Mouse (Mus musculus) intestine, postnatal 0 days (tissue): Measurements from ENCODE around the gene Lemd1. TPM values are rescaled to one million over a fixed set of nuclear protein-coding genes. Genes with fewer than 3 reads are reported as not detected.

Experiments
- ATAC-seq: fragments of 200-750 bp; cut with Nextera tagmentation; 2 replicates; pipeline ENCODE4 v1.8.0; 2017; ENCODE audit warnings: mild to moderate bottlenecking, moderate TSS enrichment, moderate library complexity
- H3K27ac ChIP-seq: fragments of 300-500 bp; sonication (generic); 2 replicates; pipeline ENCODE4 v1.5.1; 2014; ENCODE audit warnings: mild to moderate bottlenecking, low read depth, low read length, moderate library complexity
- H3K27me3 ChIP-seq: fragments of 300-500 bp; sonication (generic); replicated peaks from 2 replicates; pipeline ENCODE4 v1.6.1; 2014; ENCODE audit warnings: low read length, mixed read lengths; ENCODE audit not compliant: control insufficient read depth, insufficient read depth
- H3K36me3 ChIP-seq: fragments of 300-500 bp; sonication (generic); 2 replicates; pipeline ENCODE4 v1.6.1; 2014; ENCODE audit warnings: mild to moderate bottlenecking, moderate library complexity; ENCODE audit not compliant: control insufficient read depth, insufficient read depth
- H3K4me1 ChIP-seq: fragments of 300-500 bp; sonication (generic); replicated peaks from 2 replicates; pipeline ENCODE4 v1.6.1; 2014; ENCODE audit warnings: antibody characterized with exemption, low read length, mixed read lengths; ENCODE audit not compliant: control insufficient read depth, insufficient read depth
- H3K4me2 ChIP-seq: fragments of 300-500 bp; sonication (generic); replicated peaks from 2 replicates; pipeline ENCODE4 v1.6.1; 2014; ENCODE audit warnings: low read depth, mild to moderate bottlenecking, moderate library complexity
- H3K4me3 ChIP-seq: fragments of 300-500 bp; sonication (generic); 2 replicates; pipeline ENCODE4 v1.5.1; 2014; ENCODE audit warnings: low read depth, low read length
- H3K9ac ChIP-seq: fragments of 300-500 bp; sonication (generic); 2 replicates; pipeline ENCODE4 v1.6.1; 2014; ENCODE audit warnings: mild to moderate bottlenecking, low read depth, low read length
- H3K9me3 ChIP-seq: fragments of 300-500 bp; sonication (generic); 2 replicates; pipeline ENCODE4 v1.6.1; 2016; ENCODE audit warnings: mixed run types; ENCODE audit not compliant: control insufficient read depth
- CTCF ChIP-seq: sonication (generic); IDR thresholded peaks from 2 replicates; pipeline ENCODE4 v1.5.1; 2016; ENCODE audit warnings: low read depth, mild to moderate bottlenecking, control low read depth, antibody characterized with exemption, moderate library complexity
- WGBS: fragments of 180-500 bp; shearing (Covaris S2); extraction: QIAGEN DNeasy Blood & Tissue Kit; methylation state at CpG from one replicate; pipeline ENCODE4 v1.1.7; 2014; 5-methylcytosine and 5-hydroxymethylcytosine counted together
- polyA plus RNA-seq: library from polyadenylated mRNA; unstranded; fragments of >200 nt; fragmentation: Nextera tagmentation; extraction: Ambion mirVana; gene quantifications from 2 replicates; pipeline ENCODE4 v1.2.1, GENCODE M21; 2015

Gene Lemd1
- polyA plus RNA-seq, 1 experiment from 2014 or later: 0.08 TPM

- Histone ChIP-seq H3K9ac (no peak overlapping the region), H3K36me3 (no peaks in the 10 kb centered on the region), H3K4me3 (no peak overlapping the region), H3K4me2 (no peak overlapping the region), H3K4me1 (no peaks in the 10 kb centered on the region; the same call in 1 of the 2 replicates), H3K27me3 (no peaks in the 10 kb centered on the region), H3K9me3 (no peaks in the 10 kb centered on the region), H3K27ac (no peak overlapping the region)
- TF ChIP-seq CTCF: no peak
- WGBS: 36% methylated on average over 1 of the region's 2 CpGs
- no peak for ATAC-seq
Observed at GRCm38 (mm10) chr1:132171619-132172018, 19.6 kb upstream of the Lemd1 start.

- peaks cover 49% of the 10 kb centered on the region for H3K27me3 ChIP-seq
- H3K36me3 ChIP-seq: no peaks in the 10 kb centered on the region
- no peak overlapping the region for H3K4me3 ChIP-seq
- WGBS: 80% methylated on average over 4 of the region's 4 CpGs
- H3K4me2 ChIP-seq: no peak overlapping the region
- no peaks in the 10 kb centered on the region for H3K9me3 ChIP-seq
- H3K4me1 ChIP-seq: no peaks in the 10 kb centered on the region
- H3K27ac ChIP-seq: no peak overlapping the region
- no peak for ATAC-seq
- TF ChIP-seq CTCF: no peak
- no peak overlapping the region for H3K9ac ChIP-seq
Observed at GRCm38 (mm10) chr1:132186303-132186702, 4.9 kb upstream of the Lemd1 start.

- H3K27me3 ChIP-seq: peaks cover 69% of the 10 kb centered on the region
- no peak overlapping the region for H3K9ac ChIP-seq
- H3K4me3 ChIP-seq: no peak overlapping the region
- no peak for TF ChIP-seq CTCF
- no peak overlapping the region for H3K4me2 ChIP-seq
- no peak overlapping the region for H3K27ac ChIP-seq
- H3K9me3 ChIP-seq: no peaks in the 10 kb centered on the region
- ATAC-seq: no peak
- WGBS: 26% methylated on average over 9 of the region's 9 CpGs
- no peaks in the 10 kb centered on the region for H3K36me3 ChIP-seq
- no peaks in the 10 kb centered on the region for H3K4me1 ChIP-seq
Observed at GRCm38 (mm10) chr1:132188442-132189066, 2.7 kb upstream of the Lemd1 start.

GRCm38 (mm10) chr1:132189231-132189630 lies 2.0 kb upstream of the Lemd1 start:
- WGBS: 43% methylated on average over 4 of the region's 4 CpGs
- no peak overlapping the region for H3K27ac ChIP-seq
- no peak overlapping the region for H3K4me2 ChIP-seq
- H3K36me3 ChIP-seq: no peaks in the 10 kb centered on the region
- TF ChIP-seq CTCF: no peak
- ATAC-seq: no peak
- H3K4me1 ChIP-seq: no peaks in the 10 kb centered on the region
- no peaks in the 10 kb centered on the region for H3K9me3 ChIP-seq
- no peak overlapping the region for H3K9ac ChIP-seq
- peaks cover 74% of the 10 kb centered on the region for H3K27me3 ChIP-seq
- no peak overlapping the region for H3K4me3 ChIP-seq

GRCm38 (mm10) chr1:132190040-132190513 lies 1.2 kb upstream of the Lemd1 start:
- Histone ChIP-seq H3K4me3 (peak overlapping the region; percentile 54), H3K27ac (no peak overlapping the region), H3K36me3 (no peaks in the 10 kb centered on the region), H3K4me2 (peak overlapping the region; percentile 92), H3K4me1 (no peaks in the 10 kb centered on the region), H3K27me3 (peaks cover 72% of the 10 kb centered on the region), H3K9me3 (no peaks in the 10 kb centered on the region), H3K9ac (0 out of 2 replicates have a peak overlapping the region, but pooled peaks have one; percentile 7)
- no peak for ATAC-seq
- WGBS: under 1% methylated on average over 44 of the region's 50 CpGs
- no peak for TF ChIP-seq CTCF

- 0 out of 2 replicates have a peak overlapping the region, but pooled peaks have one; percentile 7 for H3K9ac ChIP-seq
- no peak for ATAC-seq
- no peaks in the 10 kb centered on the region for H3K9me3 ChIP-seq
- H3K4me1 ChIP-seq: no peaks in the 10 kb centered on the region
- under 1% methylated on average over 38 of the region's 62 CpGs for WGBS
- no peaks in the 10 kb centered on the region for H3K36me3 ChIP-seq
- H3K27ac ChIP-seq: no peak overlapping the region
- peaks cover 72% of the 10 kb centered on the region for H3K27me3 ChIP-seq
- peak overlapping the region; percentile 54 for H3K4me3 ChIP-seq
- peak overlapping the region; percentile 92 for H3K4me2 ChIP-seq
- TF ChIP-seq CTCF: no peak
Observed at GRCm38 (mm10) chr1:132190621-132191092, 574 bp upstream of the Lemd1 start.
